ENCODE assay signal across 18 mouse cellular contexts in the genomic region with DNA sequence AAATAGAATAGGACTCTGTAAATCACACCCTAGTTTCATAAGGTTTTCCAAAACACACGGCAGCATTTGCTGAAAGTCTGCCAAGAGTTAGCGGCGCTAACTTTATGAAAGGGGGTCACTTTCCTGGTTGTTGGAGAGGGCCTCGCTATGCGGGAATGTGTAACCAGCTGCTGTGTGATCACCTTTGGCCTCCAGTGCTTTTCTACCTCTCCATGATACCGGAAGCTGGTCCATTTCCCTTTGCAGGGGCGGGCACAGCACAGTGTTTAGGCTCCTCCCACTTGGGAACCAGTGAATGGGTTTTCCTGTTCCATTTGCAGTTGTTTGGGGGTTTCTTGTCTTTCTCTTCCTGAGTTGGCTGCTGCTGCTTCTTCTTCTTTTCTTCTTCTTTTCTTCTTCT.
A peak's percentile ranks its signal among the peaks of the same experiment; 100 is the strongest.
DNase-seq lines count a peak whose midpoint lies in the region; ATAC-seq and TF ChIP-seq lines count a peak whose summit lies in the region.
"Had no signal": no experiment of that assay in that cellular context is flagged by ENCODE, and none has a peak within 500 bp of the region (broad histone marks: within the 10 kb centered on the region; RNA-seq: fewer than 3 reads in every experiment).

No protein-coding gene starts in this region.

- H3K4me2 ChIP-seq in embryonic facial prominence, embryonic 14.5 days (ENCODE audit: low read depth, low read length) = no peak overlapping the region
- H3K4me2 ChIP-seq in kidney, postnatal 0 days (ENCODE audit: low read length) = peak overlapping the region; percentile 27
- H3K4me2 ChIP-seq: heart, embryonic 12.5 days; hindbrain, embryonic 15.5 days; neural tube, embryonic 15.5 days had no signal

- H3K27ac ChIP-seq in embryonic facial prominence, embryonic 14.5 days (replicated peaks; ENCODE audit: low read depth, low read length) = no peak overlapping the region
- no peak overlapping the region for H3K27ac ChIP-seq in embryonic facial prominence, embryonic 10.5 days (replicated peaks)
- no peak overlapping the region for H3K27ac ChIP-seq in kidney, postnatal 0 days
- H3K27ac ChIP-seq: hindbrain, embryonic 15.5 days; neural tube, embryonic 15.5 days had no signal

- no peaks in the 10 kb centered on the region for H3K36me3 ChIP-seq in embryonic facial prominence, embryonic 14.5 days (ENCODE audit: control insufficient read depth, insufficient read depth, low read length)
- H3K36me3 ChIP-seq in embryonic facial prominence, embryonic 10.5 days (replicated peaks) = no peaks in the 10 kb centered on the region
- H3K36me3 ChIP-seq in kidney, postnatal 0 days (ENCODE audit: insufficient read depth, low read length) = no peaks in the 10 kb centered on the region
- H3K36me3 ChIP-seq: heart, embryonic 12.5 days; hindbrain, embryonic 15.5 days; neural tube, embryonic 15.5 days had no signal

- no peak for ATAC-seq in embryonic facial prominence, embryonic 14.5 days (ENCODE audit: low read depth)
- ATAC-seq in kidney, postnatal 0 days (replicated peaks; ENCODE audit: low FRiP score, low read depth) = no peak
- ATAC-seq: activated CD4-positive, CD25-positive, alpha-beta regulatory T cell, adult 4 months had no signal

- H3K4me1 ChIP-seq in embryonic facial prominence, embryonic 14.5 days (ENCODE audit: control insufficient read depth, insufficient read depth, low read length) = no peaks in the 10 kb centered on the region
- H3K4me1 ChIP-seq in embryonic facial prominence, embryonic 10.5 days = no peaks in the 10 kb centered on the region
- no peaks in the 10 kb centered on the region for H3K4me1 ChIP-seq in kidney, postnatal 0 days (replicated peaks; ENCODE audit: insufficient read depth, low read length)
- H3K4me1 ChIP-seq: heart, embryonic 12.5 days; hindbrain, embryonic 15.5 days had no signal

- WGBS in embryonic facial prominence, embryonic 14.5 days = 58% methylated on average over 7 of the region's 7 CpGs
- 66% methylated on average over 7 of the region's 7 CpGs for WGBS in embryonic facial prominence, embryonic 10.5 days
- WGBS in kidney, postnatal 0 days = 34% methylated on average over 7 of the region's 7 CpGs

- DNase-seq in embryonic facial prominence, embryonic 14.5 days (ENCODE audit: low spot score) = peak; percentile 51
- DNase-seq in embryonic facial prominence, embryonic 10.5 days (ENCODE audit: low spot score) = no peak
- DNase-seq in kidney, postnatal 0 days (ENCODE audit: low spot score) = peak; percentile 67
- no peak for DNase-seq in kidney, adult 11 months
- peak; percentile 31 for DNase-seq in lung, postnatal 10 days
- no peak for DNase-seq in lung, postnatal 14 days
- DNase-seq in lung, postnatal 36 days = peak; percentile 1
- no peak for DNase-seq in frontal cortex, postnatal 14 days (ENCODE audit: low spot score in 2 of 2)
- DNase-seq: adrenal gland, postnatal 36 days; cerebellum, adult 9-10 months; heart, postnatal 36 days; liver; midbrain, embryonic 14.5 days had no signal

- no peak for TF ChIP-seq CTCF in kidney, postnatal 0 days (IDR thresholded peaks at IDR 0.05; ENCODE audit: low read depth)

- H3K9me3 ChIP-seq in embryonic facial prominence, embryonic 14.5 days (ENCODE audit: control insufficient read depth, low read length) = no peaks in the 10 kb centered on the region
- H3K9me3 ChIP-seq in embryonic facial prominence, embryonic 10.5 days = no peaks in the 10 kb centered on the region
- no peaks in the 10 kb centered on the region for H3K9me3 ChIP-seq in kidney, postnatal 0 days (replicated peaks; ENCODE audit: low read length)
- H3K9me3 ChIP-seq: heart, embryonic 12.5 days; hindbrain, embryonic 15.5 days; neural tube, embryonic 15.5 days had no signal

- H3K27me3 ChIP-seq in embryonic facial prominence, embryonic 14.5 days (replicated peaks; ENCODE audit: control insufficient read depth, insufficient read depth, low read length) = no peaks in the 10 kb centered on the region
- no peaks in the 10 kb centered on the region for H3K27me3 ChIP-seq in embryonic facial prominence, embryonic 10.5 days (replicated peaks; ENCODE audit: low read depth, poor library complexity, severe bottlenecking)
- no peaks in the 10 kb centered on the region for H3K27me3 ChIP-seq in kidney, postnatal 0 days (ENCODE audit: insufficient read depth, low read length)
- H3K27me3 ChIP-seq: heart, embryonic 12.5 days; hindbrain, embryonic 15.5 days; neural tube, embryonic 15.5 days had no signal

- H3K4me3 ChIP-seq in embryonic facial prominence, embryonic 14.5 days (ENCODE audit: low read depth, low read length) = no peak overlapping the region
- H3K4me3 ChIP-seq in embryonic facial prominence, embryonic 10.5 days = no peak overlapping the region
- no peak overlapping the region for H3K4me3 ChIP-seq in kidney, postnatal 0 days (replicated peaks; ENCODE audit: low read depth, low read length)
- H3K4me3 ChIP-seq: heart, embryonic 12.5 days; hindbrain, embryonic 15.5 days; myocyte; neural tube, embryonic 15.5 days had no signal

- H3K9ac ChIP-seq in embryonic facial prominence, embryonic 14.5 days (ENCODE audit: low read depth, low read length) = no peak overlapping the region
- no peak overlapping the region for H3K9ac ChIP-seq in kidney, postnatal 0 days (ENCODE audit: low read depth, low read length)
- H3K9ac ChIP-seq: heart, embryonic 12.5 days; hindbrain, embryonic 15.5 days; neural tube, embryonic 15.5 days had no signal

Comparison
In these comparisons a context has a peak if more than half of its experiments do, and no peak if none do; other contexts are left out.
1. DNase-seq: peak in embryonic facial prominence, embryonic 14.5 days (single experiment), kidney, postnatal 0 days (single experiment), lung, postnatal 10 days (single experiment) and lung, postnatal 36 days (single experiment); none in embryonic facial prominence, embryonic 10.5 days (single experiment), kidney, adult 11 months (single experiment), lung, postnatal 14 days (single experiment) and frontal cortex, postnatal 14 days (0 of 2).